Mouse (Mus musculus): Measurements from ENCODE around the gene Slit2. TPM values are rescaled to one million over a fixed set of nuclear protein-coding genes. Genes with fewer than 3 reads are reported as not detected.

Slit2 gene
- polyA plus RNA-seq, 1 experiment from 2014 or later, result 30.7 TPM

DNA sequence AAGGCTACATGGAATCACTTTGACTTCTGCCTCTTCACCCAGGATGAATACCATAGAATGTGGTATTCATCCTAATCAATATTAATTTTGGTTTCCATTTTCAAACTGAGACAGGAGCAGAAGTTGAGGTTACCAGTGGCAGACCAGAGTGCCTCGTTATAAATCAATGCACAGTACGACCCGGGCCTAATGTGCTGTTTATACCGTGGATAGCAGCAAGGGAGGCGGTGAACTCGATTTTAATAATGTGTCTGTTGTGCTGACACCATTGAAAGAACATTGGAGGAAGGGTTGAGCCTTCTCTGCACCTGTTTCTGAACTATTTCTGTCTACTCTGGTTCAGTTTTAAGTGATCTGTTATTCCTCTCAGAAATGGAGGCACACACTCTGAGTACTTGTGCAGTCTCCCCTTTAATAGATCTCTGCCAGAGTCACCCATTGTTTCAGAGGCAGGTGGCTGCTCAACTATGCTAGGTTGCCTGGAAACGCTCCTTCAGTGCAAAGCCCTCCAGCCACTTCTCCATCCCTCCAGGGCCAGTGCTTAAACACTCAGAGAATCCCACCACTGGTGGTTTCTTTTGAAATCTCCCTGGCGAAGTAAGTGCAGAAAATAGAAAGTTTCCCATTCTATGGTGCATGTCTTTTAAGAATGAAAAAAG, 98.4 kb downstream of the Slit2 start:
- H3K4me1 ChIP-seq (ENCODE audit: insufficient read depth, low read depth, low read length), result no peaks in the 10 kb centered on the region
- no peaks in the 10 kb centered on the region for H3K9me3 ChIP-seq (ENCODE audit: low read length)
- WGBS, result 58% methylated on average over 8 of the region's 8 CpGs
- H3K27ac ChIP-seq (ENCODE audit: low read length), result no peak overlapping the region
- H3K4me3 ChIP-seq (ENCODE audit: low read depth, low read length), result no peak overlapping the region
- no peak for DNase-seq (ENCODE audit: low spot score)
- H3K27me3 ChIP-seq (replicated peaks; ENCODE audit: insufficient read depth, low read length), result no peaks in the 10 kb centered on the region
- no peak for TF ChIP-seq CTCF (IDR thresholded peaks at IDR 0.05)
- TF ChIP-seq EP300 (IDR thresholded peaks at IDR 0.05), result no peak
- H3K9ac ChIP-seq (replicated peaks; ENCODE audit: low read depth), result no peak overlapping the region
- H3K4me2 ChIP-seq (replicated peaks; ENCODE audit: low read depth, low read length), result no peak overlapping the region
- H3K36me3 ChIP-seq (ENCODE audit: insufficient read depth, low read length), result no peaks in the 10 kb centered on the region
- no peak; the same call in 1 of the 2 replicates for ATAC-seq

DNA sequence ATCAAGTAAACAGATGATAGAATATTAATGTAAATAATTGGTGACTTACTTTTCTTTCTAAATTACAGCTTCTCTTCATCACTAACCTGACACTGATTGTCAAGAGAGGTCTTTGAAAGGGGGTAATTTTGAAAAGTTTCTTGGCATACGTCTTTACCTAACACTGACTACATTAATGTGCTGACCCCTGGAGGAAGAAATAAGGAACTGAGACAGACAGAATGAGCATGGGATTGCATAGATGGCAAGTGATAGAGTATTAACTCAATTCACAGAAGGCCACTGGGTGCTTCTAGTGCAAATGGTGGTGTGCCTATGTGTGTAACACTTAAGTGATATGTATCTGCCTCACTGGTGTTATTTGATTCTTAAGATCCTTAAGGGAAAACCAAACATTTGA, 130.5 kb downstream of the Slit2 start:
- Histone ChIP-seq H3K36me3 (ENCODE audit: insufficient read depth, low read length) (no peaks in the 10 kb centered on the region), H3K4me3 (ENCODE audit: low read depth, low read length) (no peak overlapping the region), H3K27me3 (replicated peaks; ENCODE audit: insufficient read depth, low read length) (no peaks in the 10 kb centered on the region), H3K4me2 (replicated peaks; ENCODE audit: low read depth, low read length) (no peak overlapping the region), H3K9ac (replicated peaks; ENCODE audit: low read depth) (no peak overlapping the region), H3K9me3 (ENCODE audit: low read length) (no peaks in the 10 kb centered on the region), H3K4me1 (ENCODE audit: insufficient read depth, low read depth, low read length) (no peaks in the 10 kb centered on the region), H3K27ac (ENCODE audit: low read length) (no peak overlapping the region)
- ATAC-seq, result no peak
- no peak for TF ChIP-seq EP300 (IDR thresholded peaks at IDR 0.05)
- TF ChIP-seq CTCF (IDR thresholded peaks at IDR 0.05), result peak; percentile 60
- 27% methylated on average over 1 of the region's 1 CpGs for WGBS
- peak; percentile 19 for DNase-seq (ENCODE audit: low spot score)

- WGBS, result 43% methylated on average over 4 of the region's 4 CpGs
- Histone ChIP-seq H3K9me3 (ENCODE audit: low read length) (no peaks in the 10 kb centered on the region), H3K36me3 (ENCODE audit: insufficient read depth, low read length) (no peaks in the 10 kb centered on the region), H3K4me3 (ENCODE audit: low read depth, low read length) (no peak overlapping the region), H3K27me3 (replicated peaks; ENCODE audit: insufficient read depth, low read length) (no peaks in the 10 kb centered on the region), H3K4me2 (replicated peaks; ENCODE audit: low read depth, low read length) (no peak overlapping the region), H3K4me1 (ENCODE audit: insufficient read depth, low read depth, low read length) (no peaks in the 10 kb centered on the region), H3K27ac (ENCODE audit: low read length) (no peak overlapping the region), H3K9ac (replicated peaks; ENCODE audit: low read depth) (no peak overlapping the region)
- DNase-seq (ENCODE audit: low spot score), result no peak
- no peak for TF ChIP-seq CTCF (IDR thresholded peaks at IDR 0.05)
- TF ChIP-seq EP300 (IDR thresholded peaks at IDR 0.05), result no peak
- ATAC-seq, result no peak
These were observed 132.1 kb downstream of the Slit2 start for GRCm38 (mm10) chr5:48114969-48115537.

DNA sequence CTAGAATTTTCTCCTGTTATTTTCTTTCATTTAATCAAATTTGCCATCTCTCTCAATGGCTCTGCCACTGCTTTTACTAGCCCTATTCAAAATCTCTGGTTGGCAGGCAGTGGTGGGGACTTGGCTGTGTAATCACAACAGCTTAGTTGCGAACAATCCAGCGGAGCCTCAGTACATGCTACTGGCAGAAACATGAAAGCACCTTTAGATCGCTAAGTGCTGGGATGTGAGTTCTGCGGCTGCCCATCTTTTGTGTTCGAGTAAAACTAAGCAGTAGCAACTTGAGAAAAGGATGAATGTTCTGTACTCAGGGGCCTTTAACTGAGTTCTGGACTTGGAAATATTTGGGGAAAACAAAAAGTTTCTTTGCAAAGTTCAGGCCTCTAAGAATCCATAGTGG, 139.7 kb downstream of the Slit2 start:
- WGBS, result 79% methylated on average over 5 of the region's 5 CpGs

DNA sequence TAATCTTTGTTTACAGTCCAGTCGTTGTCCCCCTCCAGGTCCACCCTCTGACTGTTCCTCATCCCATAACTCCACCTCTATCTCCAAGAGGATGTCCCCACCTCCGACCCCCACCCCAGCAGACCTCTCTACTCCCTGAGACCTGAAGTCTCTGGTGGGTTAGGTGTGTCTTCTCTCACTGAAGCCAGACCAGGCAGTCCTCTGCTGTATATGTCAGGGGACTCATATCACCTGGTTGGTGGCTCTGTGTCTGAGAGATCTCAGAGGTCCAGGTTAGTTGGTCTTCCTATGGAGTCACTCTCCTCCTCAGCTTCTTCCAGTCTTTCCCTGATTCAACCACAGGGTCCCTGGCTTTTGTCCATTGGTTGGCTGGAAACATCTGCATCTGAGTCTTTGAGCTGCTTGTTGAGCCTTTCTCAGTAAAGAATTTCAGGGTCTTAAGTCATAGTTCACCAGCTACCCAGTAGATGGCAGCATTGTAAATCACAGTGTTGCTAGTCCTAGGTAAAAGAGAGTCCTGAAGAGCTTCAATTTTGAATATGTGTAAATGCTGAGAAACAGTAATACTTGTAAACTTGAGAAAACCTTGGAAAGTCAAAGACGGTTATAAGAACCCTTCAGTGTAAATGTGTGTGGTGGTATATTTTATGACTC, 143.0 kb downstream of the Slit2 start:
- ATAC-seq (no peak), DNase-seq (ENCODE audit: low spot score) (peak; percentile 53)
- Histone ChIP-seq H3K9ac (replicated peaks; ENCODE audit: low read depth) (no peak overlapping the region), H3K9me3 (ENCODE audit: low read length) (no peaks in the 10 kb centered on the region), H3K27ac (ENCODE audit: low read length) (no peak overlapping the region), H3K4me1 (ENCODE audit: insufficient read depth, low read depth, low read length) (no peaks in the 10 kb centered on the region), H3K27me3 (replicated peaks; ENCODE audit: insufficient read depth, low read length) (no peaks in the 10 kb centered on the region), H3K4me3 (ENCODE audit: low read depth, low read length) (no peak overlapping the region), H3K36me3 (ENCODE audit: insufficient read depth, low read length) (no peaks in the 10 kb centered on the region), H3K4me2 (replicated peaks; ENCODE audit: low read depth, low read length) (no peak overlapping the region)
- 66% methylated on average over 3 of the region's 3 CpGs for WGBS
- TF ChIP-seq EP300 (IDR thresholded peaks at IDR 0.05) (no peak), CTCF (IDR thresholded peaks at IDR 0.05) (peak; percentile 67)

More for the DNA sequence above, 139.7 kb downstream of the Slit2 start:
- H3K9ac ChIP-seq (replicated peaks; ENCODE audit: low read depth), result no peak overlapping the region
- no peaks in the 10 kb centered on the region for H3K9me3 ChIP-seq (ENCODE audit: low read length)
- no peak for ATAC-seq
- no peaks in the 10 kb centered on the region for H3K36me3 ChIP-seq (ENCODE audit: insufficient read depth, low read length)
- H3K27me3 ChIP-seq (replicated peaks; ENCODE audit: insufficient read depth, low read length), result no peaks in the 10 kb centered on the region
- no peak overlapping the region for H3K27ac ChIP-seq (ENCODE audit: low read length)
- no peak overlapping the region for H3K4me3 ChIP-seq (ENCODE audit: low read depth, low read length)
- no peak for DNase-seq (ENCODE audit: low spot score)
- no peaks in the 10 kb centered on the region for H3K4me1 ChIP-seq (ENCODE audit: insufficient read depth, low read depth, low read length)
- TF ChIP-seq CTCF (IDR thresholded peaks at IDR 0.05) (no peak), EP300 (IDR thresholded peaks at IDR 0.05) (no peak)
- H3K4me2 ChIP-seq (replicated peaks; ENCODE audit: low read depth, low read length), result no peak overlapping the region

DNA sequence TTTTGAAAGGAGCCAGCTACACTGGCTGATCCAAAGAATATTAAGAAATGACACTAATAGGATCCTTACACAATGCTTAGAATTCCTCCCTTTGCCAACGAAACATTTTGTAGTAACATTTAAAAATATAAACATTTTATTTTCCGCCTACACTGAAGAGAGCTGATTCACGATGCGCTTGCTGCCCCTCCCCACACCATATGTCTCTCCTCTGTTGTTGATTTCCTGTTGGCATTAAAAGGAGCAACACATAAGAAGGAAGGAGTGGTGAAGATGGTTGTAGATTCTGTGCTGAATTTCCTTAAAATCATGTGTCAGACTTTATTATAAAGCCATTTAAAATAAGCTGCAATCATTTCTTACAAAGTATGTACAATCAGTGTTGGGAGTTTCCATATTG, 147.0 kb downstream of the Slit2 start:
- no peak overlapping the region for H3K4me2 ChIP-seq (replicated peaks; ENCODE audit: low read depth, low read length)
- no peaks in the 10 kb centered on the region for H3K36me3 ChIP-seq (ENCODE audit: insufficient read depth, low read length)
- 57% methylated on average over 4 of the region's 4 CpGs for WGBS
- H3K9me3 ChIP-seq (ENCODE audit: low read length), result no peaks in the 10 kb centered on the region
- no peak for ATAC-seq
- H3K27me3 ChIP-seq (replicated peaks; ENCODE audit: insufficient read depth, low read length), result no peaks in the 10 kb centered on the region
- peak; percentile 18 for DNase-seq (ENCODE audit: low spot score)
- H3K4me1 ChIP-seq (ENCODE audit: insufficient read depth, low read depth, low read length), result no peaks in the 10 kb centered on the region
- TF ChIP-seq EP300 (IDR thresholded peaks at IDR 0.05), result no peak
- TF ChIP-seq CTCF (IDR thresholded peaks at IDR 0.05), result no peak
- no peak overlapping the region for H3K4me3 ChIP-seq (ENCODE audit: low read depth, low read length)
- no peak overlapping the region for H3K9ac ChIP-seq (replicated peaks; ENCODE audit: low read depth)
- no peak overlapping the region for H3K27ac ChIP-seq (ENCODE audit: low read length)
